Mouse (Mus musculus) frontal cortex, postnatal 14 days (tissue): ENCODE measurements around the gene Gm10097.

Experiments used
- DNase-seq, 2 experiments: peaks; one replicate each; pipeline ENCODE4 v3.0.0; 2022; ENCODE audit warnings: low spot score in 2 of 2

Gm10097 gene

GRCm38 (mm10) chr10:5068676-5069265 is at the start of gene Gm10097:
Gm10097 (plus strand) TSS chr10:5069192.
- no peak for DNase-seq

GRCm38 (mm10) chr10:5025906-5026305 is 43.1 kb upstream of the Gm10097 start:
- no peak for DNase-seq

DNA sequence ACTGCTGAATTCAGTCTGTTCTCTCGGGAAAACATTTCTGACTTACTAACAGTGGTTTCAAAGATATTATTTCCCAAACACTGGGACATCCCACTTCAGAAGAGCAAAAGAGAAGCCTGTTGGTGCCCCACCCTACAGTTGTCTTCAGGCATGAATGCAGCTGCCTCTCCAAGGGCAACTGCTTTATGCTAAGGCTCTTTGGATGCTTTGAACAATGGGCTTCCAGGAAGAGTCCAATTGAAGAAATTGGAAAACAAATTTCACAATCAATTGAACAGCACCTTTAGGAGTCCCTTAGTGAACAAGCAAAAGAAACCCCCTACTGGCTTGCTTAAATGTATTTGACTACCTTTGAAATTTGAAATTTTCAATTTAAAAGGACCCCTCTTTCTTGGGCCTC is 41.8 kb upstream of the Gm10097 start:
- DNase-seq, result no peak

DNA sequence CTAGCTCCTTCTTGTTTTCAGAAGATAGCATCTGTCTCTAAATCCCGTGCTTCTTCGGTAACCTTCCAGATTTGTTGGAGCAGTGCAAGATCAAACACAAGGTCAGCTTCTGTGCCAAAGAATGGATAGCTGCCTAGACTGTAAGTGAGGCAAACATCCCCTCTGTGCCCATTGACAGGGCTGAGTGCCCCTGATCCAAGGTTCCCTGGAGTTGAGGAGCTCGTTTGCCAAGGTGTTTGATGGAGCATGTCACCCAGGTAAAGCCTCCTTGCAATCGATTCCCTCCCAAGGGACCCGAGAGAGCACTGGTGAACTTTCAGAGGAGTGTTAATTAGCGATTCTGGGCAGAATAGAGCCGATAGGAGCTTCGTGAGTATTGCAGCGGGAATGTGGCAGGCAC is 40.7 kb upstream of the Gm10097 start:
- DNase-seq, result no peak

DNA sequence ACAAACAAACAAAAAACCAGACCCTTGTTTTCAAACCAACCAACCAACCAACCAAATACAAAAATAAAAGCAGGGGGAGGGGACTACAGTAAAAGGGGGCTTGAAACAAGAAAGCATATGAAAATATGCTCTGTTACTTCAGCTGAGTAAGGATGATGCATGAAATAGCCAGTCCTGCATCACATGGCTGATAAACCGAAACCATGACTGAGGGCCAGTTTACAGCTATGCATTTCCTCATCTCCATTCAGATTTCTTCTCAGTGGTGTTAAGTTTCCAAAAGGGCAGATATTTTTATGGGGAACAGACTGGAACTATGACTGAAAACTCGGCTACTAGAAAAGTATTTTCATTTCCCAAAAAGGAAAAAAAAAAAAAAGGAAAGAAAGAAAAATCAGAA is 39.8 kb upstream of the Gm10097 start:
- DNase-seq, result no peak

- no peak for DNase-seq
Observed at GRCm38 (mm10) chr10:5029883-5030282, 39.1 kb upstream of the Gm10097 start.

DNA sequence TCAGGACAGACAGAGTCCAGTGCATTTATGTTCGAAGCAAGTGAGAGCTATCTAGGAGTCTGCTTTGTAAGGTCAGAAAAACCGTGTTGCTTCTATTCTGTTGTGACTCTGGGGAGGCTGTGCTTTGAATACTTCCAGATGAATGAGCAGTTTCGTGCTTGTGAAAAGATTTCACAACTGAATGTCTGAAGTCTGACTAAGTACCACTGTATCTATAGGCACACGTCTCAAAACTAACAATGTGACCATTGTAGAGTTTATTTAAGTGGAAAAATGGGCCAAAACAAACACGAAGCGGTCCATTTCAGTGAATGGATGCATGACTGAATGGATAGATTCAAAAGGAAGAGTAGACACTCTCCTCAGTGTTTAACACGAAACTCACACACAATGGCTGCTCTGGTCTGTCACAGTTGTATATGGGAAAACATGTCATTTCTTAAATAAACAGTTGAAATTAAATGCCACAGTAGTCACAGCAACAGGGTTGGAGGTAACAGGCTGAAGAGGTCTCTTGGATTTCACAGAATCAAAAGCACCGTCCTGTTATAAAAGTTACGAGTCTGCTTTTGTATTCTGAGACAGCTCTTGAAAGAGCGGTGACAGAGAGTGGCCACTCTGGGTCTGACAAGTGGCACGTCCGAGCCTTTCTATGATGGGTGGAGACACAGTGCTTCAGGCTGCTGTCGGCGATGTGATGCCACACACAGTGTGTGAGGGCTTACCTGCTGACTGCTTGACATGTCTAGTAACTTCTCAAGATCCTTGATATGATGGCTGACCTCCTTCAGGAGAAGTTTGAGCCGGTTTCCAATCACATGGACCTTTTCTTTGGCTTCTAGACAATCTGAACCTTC is 36.6 kb upstream of the Gm10097 start:
- no peak for DNase-seq

GRCm38 (mm10) chr10:5041254-5041653 is 27.7 kb upstream of the Gm10097 start:
- DNase-seq, result no peak

- no peak for DNase-seq
Observed at GRCm38 (mm10) chr10:5044481-5044880, 24.5 kb upstream of the Gm10097 start.

DNA sequence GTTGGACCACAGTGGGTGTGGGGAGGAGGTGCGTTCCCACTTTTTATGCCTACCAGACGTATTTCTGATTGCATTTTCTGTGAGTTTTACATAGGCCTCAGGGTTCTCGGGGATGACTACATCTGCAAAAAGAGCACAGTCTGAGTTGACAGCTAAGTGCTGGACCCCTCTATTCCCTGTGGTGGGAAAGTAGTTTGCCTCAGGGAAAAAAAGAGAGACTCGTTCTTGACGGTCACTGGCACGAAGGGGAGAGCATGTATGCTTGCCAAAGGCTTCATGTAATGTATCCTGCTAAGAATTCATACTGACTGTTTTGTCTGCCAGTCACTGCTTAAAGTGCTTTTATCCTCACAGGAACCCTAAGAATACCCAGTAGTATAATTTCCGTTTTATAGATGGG is 23.8 kb upstream of the Gm10097 start:
- no peak for DNase-seq

DNA sequence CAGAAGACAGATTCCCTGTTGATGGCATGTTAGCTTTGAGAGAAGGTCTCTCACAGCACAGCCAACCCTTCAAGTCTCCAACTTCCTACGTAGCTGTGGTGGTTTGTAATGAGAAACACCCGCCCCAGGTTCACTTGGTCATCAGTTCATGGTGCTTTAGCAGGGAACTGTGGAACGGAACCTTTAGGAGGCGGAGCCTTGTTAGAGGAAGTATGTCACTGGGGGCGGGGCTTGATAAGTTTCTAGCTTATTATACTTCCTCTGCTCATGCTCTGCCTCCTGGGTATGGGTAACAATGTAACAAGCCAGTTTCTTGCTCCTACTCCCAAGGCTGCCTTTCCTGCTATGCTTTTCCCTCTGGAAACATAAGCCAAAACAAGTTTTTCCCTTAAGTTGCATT is 23.3 kb upstream of the Gm10097 start:
- no peak for DNase-seq

- DNase-seq, result no peak
Observed at GRCm38 (mm10) chr10:5056243-5056735, 12.7 kb upstream of the Gm10097 start.

GRCm38 (mm10) chr10:5056940-5057339 is 12.1 kb upstream of the Gm10097 start:
- DNase-seq, result no peak

- no peak for DNase-seq
Observed at GRCm38 (mm10) chr10:5057661-5058060, 11.3 kb upstream of the Gm10097 start.

DNA sequence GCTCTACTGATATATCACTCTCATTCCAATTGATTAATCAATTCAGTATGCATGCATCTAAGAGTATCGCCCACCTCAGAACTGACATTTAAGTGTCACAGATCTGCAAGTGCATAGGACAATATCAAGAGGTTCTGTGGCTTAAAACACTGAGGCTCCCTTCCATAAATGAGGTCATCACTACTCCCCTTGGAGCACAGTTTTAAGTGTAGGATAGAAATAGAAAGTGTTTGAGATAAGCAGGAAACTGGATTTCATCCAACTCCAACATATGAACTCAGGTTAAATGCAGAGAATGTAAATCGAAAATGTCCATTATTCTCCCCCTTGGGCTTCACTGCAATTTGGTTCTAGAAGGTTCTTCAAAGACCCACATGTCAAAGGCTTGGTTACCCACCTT is 10.1 kb upstream of the Gm10097 start:
- no peak for DNase-seq

DNA sequence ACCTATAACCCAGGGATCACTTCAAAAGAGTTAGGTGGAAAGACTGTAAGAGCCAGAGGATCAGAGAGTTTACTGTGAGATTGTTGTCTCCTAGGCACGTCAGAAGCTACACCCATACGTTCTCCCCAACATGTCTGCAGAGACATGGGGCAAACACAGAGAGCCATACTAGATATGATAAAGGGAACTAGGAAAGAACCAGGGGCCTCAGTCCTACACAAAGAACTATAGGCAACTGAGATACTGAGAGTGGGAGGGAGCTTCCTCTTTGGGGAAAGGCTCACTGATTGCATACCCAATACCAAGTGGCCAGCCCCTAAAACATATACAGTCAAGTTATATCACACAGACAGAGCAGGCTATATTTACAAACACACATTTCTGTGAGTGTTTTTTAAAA is 9.0 kb upstream of the Gm10097 start:
- no peak for DNase-seq

DNA sequence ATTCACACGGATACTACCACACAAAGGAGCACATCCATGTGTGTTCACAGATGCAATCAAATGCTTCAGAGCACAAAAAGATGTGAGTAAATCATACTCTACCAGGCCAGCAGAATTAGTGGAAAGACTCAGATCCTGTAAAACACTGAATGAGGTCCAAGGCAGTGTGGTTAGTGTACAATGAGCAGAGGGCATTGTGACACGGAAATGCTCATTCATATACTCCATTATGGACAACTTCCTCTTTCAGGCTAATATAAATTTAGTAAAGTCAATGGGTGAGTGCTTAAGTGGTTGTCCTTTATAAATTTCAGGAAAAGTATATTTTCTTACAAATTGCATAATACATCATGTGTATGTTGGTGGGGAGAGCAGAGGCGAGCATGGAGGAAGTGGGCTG is 1.9 kb upstream of the Gm10097 start:
- DNase-seq, result no peak

GRCm38 (mm10) chr10:5070168-5070940 is 1.4 kb downstream of the Gm10097 start:
- DNase-seq, result no peak

GRCm38 (mm10) chr10:5070941-5071231 is 1.9 kb downstream of the Gm10097 start:
- no peak for DNase-seq

DNA sequence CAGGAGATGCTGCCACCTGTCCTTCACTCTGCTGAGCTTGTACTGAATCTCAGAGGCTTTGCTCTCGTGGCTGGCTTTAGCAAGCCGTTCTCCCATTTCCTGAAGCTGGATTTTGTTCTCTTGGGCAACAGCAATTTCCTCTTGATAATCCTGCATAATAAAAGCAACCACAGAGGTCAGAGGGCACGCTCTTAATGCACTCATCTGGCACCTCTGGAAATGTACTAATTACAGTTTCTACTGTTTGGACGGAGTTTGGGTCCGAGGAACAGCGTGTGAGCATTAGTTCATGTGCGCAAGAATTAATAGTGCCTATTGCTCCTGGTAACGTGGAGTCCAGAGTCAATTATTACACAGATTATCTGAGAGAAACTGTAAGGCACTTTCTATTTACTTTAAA is 3.1 kb downstream of the Gm10097 start:
- no peak for DNase-seq

DNA sequence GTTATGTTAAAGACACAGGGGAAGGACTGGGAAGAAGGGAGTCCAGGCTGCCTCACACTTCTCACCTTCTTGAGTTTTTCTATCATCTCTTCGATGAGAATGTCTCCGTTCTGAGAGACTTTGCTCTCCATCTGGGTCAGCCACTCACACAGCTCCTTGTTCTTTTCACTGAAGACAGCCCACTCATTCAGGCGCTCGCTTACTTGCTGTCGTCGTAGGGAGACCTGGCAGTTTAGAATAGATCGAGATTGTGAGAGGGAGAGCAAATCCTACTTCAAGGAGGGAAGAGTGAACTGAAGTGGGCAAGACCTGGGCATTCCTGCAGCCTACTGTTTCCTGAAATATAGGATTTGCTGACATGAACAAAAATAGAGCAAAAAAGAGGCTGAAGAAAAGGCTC is 6.7 kb downstream of the Gm10097 start:
- DNase-seq, result no peak

DNA sequence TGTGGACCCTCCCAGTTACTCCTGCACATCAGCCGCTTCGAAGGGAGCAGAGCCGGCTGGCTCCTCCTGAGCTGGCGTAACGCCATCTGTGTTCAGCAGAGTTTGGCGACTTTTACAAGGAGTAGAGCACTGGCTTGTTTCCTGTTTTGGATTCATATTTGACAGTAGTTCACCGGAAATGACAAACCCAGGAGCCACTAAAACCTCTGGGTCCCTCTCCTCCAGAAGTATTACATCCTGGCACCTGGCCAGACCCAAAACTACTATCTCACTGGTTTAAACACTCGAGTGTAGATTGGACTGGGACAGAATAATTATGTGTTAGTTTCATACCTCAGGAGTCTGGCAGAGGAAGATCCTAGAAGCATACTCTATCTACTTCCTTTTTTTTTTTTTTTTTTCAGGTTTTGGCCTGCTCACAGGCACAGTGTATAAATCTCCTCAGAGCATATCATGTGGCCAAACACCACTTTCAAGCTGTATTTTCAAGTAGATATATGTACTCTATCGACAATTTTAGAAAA is 11.0 kb downstream of the Gm10097 start:
- no peak for DNase-seq

- DNase-seq, result no peak
Observed at GRCm38 (mm10) chr10:5083716-5084115, 14.7 kb downstream of the Gm10097 start.
